Mouse (Mus musculus) embryonic facial prominence, embryonic 14.5 days (tissue): Measurements from ENCODE around the gene BC049762. TPM values are rescaled to one million over a fixed set of nuclear protein-coding genes. Genes with fewer than 3 reads are reported as not detected.

Experiments
- polyA plus RNA-seq: library from polyadenylated mRNA; unstranded; fragments of >200 nt; fragmentation: Nextera tagmentation; extraction: Ambion mirVana; gene quantifications from 2 replicates; pipeline ENCODE4 v1.2.1, GENCODE M21; 2014

BC049762 gene
- polyA plus RNA-seq, 1 experiment from 2014 or later, result 0.33 TPM

Other genes with a start within 250 kb of the BC049762 start
- gene Olfr54, start 248.8 kb downstream of the BC049762 start, polyA plus RNA-seq, result 0.04 TPM in 1 of 2 replicates, not detected in the other
- gene Olfr1375, start 214.9 kb downstream of the BC049762 start, polyA plus RNA-seq, result not detected in 2 replicates
- gene Zfp354a, start 203.8 kb downstream of the BC049762 start, polyA plus RNA-seq, result 8.0 and 10.4 TPM in 2 replicates
- not detected in 2 replicates for gene Gm12569, start 42.6 kb downstream of the BC049762 start, polyA plus RNA-seq
- 111 and 126 TPM in 2 replicates for gene Clk4, start 1.3 kb downstream of the BC049762 start, polyA plus RNA-seq
- 20.1 and 20.2 TPM in 2 replicates for gene Col23a1, start 26.9 kb upstream of the BC049762 start, polyA plus RNA-seq